Mouse (Mus musculus) liver, embryonic 14.5 days (tissue): Measurements from ENCODE around the gene Ppil6. TPM values are rescaled to one million over a fixed set of nuclear protein-coding genes. Genes with fewer than 3 reads are reported as not detected.

Experiments
- ATAC-seq: fragments of 200-750 bp; cut with Nextera tagmentation; 2 replicates; pipeline ENCODE4 v1.8.0; 2017; ENCODE audit warnings: moderate number of reproducible peaks, mild to moderate bottlenecking, moderate library complexity; ENCODE audit not compliant: insufficient read depth
- DNase-seq, 3 experiments: peaks; one replicate each; pipeline ENCODE4 v3.0.0-alpha.2; 2012 to 2013; ENCODE audit warnings: low read depth in 3 of 3, low spot score in 3 of 3
- H3K27ac ChIP-seq: fragments of 300-500 bp; sonication (generic); 2 replicates; pipeline ENCODE4 v1.5.1; 2014; ENCODE audit warnings: moderate library complexity, mild to moderate bottlenecking, control low read depth, inconsistent platforms
- H3K27me3 ChIP-seq: fragments of 300-500 bp; sonication (generic); 2 replicates; pipeline ENCODE4 v1.6.1; 2014; ENCODE audit warnings: mild to moderate bottlenecking, low read length, moderate library complexity; ENCODE audit not compliant: control insufficient read depth, insufficient read depth
- H3K36me3 ChIP-seq: fragments of 300-500 bp; sonication (generic); replicated peaks from 2 replicates; pipeline ENCODE4 v1.6.1; 2014; ENCODE audit warnings: low read depth; ENCODE audit not compliant: control insufficient read depth, insufficient read depth
- H3K4me1 ChIP-seq, 2 experiments: fragments of 200-500 bp in 1 of 2; fragments of 300-500 bp in 1 of 2; sonication (generic) in 1 of 2; replicated peaks; 2 replicates each; pipeline ENCODE4 v1.6.1; 2012 to 2014; ENCODE audit warnings: antibody characterized with exemption in 1 of 2, inconsistent platforms in 1 of 2, low read length in 1 of 2; ENCODE audit not compliant: control insufficient read depth in 2 of 2, insufficient read depth in 2 of 2
- H3K4me2 ChIP-seq: fragments of 300-500 bp; sonication (generic); 2 replicates; pipeline ENCODE4 v1.6.1; 2014; ENCODE audit warnings: low read depth, mild to moderate bottlenecking, control low read depth, moderate library complexity
- H3K4me3 ChIP-seq, 2 experiments: fragments of 200-500 bp in 1 of 2; fragments of 300-500 bp in 1 of 2; sonication (generic) in 1 of 2; 2 replicates each; pipeline ENCODE4 v1.5.1; 2012 to 2014; ENCODE audit warnings: low read depth in 2 of 2, low read length in 2 of 2, mild to moderate bottlenecking in 2 of 2, control low read depth in 1 of 2, inconsistent platforms in 1 of 2, moderate library complexity in 1 of 2; ENCODE audit not compliant: insufficient read depth in 1 of 2
- H3K9ac ChIP-seq: fragments of 300-500 bp; sonication (generic); replicated peaks from 2 replicates; pipeline ENCODE4 v1.6.1; 2014; ENCODE audit warnings: mild to moderate bottlenecking, control low read depth, moderate library complexity
- H3K9me3 ChIP-seq: fragments of 300-500 bp; sonication (generic); 2 replicates; pipeline ENCODE4 v1.6.1; 2016; ENCODE audit warnings: low read length, mixed read lengths; ENCODE audit not compliant: control insufficient read depth
- CTCF ChIP-seq: IDR thresholded peaks from 2 replicates; pipeline ENCODE4 v1.5.1; 2016; ENCODE audit warnings: antibody characterized with exemption, low read depth, control low read depth
- EP300 ChIP-seq: IDR thresholded peaks from 2 replicates; pipeline ENCODE4 v1.6.1; 2016; ENCODE audit warnings: antibody characterized with exemption, low read depth
- WGBS: fragments of 180-500 bp; shearing (Covaris S2); extraction: QIAGEN DNeasy Blood & Tissue Kit; methylation state at CpG from one replicate; pipeline ENCODE4 v1.1.7; 2014; ENCODE audit not compliant: insufficient replicate concordance; 5-methylcytosine and 5-hydroxymethylcytosine counted together
- polyA plus RNA-seq, 2 experiments: library from polyadenylated mRNA; depleted of rRNA in 1 of 2; stranded (reverse) in 1 of 2; unstranded in 1 of 2; fragments of >200 nt; fragmentation: Nextera tagmentation in 1 of 2; extraction: Ambion mirVana in 1 of 2; gene quantifications; 2 replicates each; pipeline versions ENCODE4 v1.2.1 to v1.2.3; 2012 to 2014

The Ppil6 gene
- polyA plus RNA-seq, 2 experiments: not detected

DNA sequence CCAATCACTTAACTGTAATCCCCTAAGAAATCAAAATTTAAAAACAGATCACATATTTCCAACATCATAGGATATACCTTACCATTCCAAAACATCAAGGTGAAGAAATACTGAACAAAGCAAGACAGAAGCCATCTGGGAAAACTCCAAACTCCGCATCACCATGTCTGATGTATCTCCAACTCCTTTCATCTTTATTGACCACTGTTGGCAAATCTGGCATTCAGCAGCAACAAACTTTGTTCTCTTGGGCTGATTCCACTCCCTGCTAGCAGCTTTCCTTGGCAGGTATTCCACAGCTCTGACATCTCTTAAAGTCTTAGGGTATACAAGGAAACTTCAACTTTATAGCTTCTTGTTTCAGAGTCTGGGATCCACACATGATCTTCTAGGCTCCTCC is 68.2 kb downstream of the Ppil6 start:
- H3K27ac ChIP-seq: no peak overlapping the region
- no peak overlapping the region for H3K4me2 ChIP-seq
- H3K9ac ChIP-seq: no peak overlapping the region
- H3K9me3 ChIP-seq: no peaks in the 10 kb centered on the region
- H3K4me3 ChIP-seq: no peak overlapping the region
- ATAC-seq (no peak), DNase-seq (no peak)
- H3K27me3 ChIP-seq: no peaks in the 10 kb centered on the region
- no peak for TF ChIP-seq CTCF
- no peak for TF ChIP-seq EP300
- no peaks in the 10 kb centered on the region for H3K36me3 ChIP-seq
- 74% methylated on average over 1 of the region's 1 CpGs for WGBS
- H3K4me1 ChIP-seq: no peaks in the 10 kb centered on the region

DNA sequence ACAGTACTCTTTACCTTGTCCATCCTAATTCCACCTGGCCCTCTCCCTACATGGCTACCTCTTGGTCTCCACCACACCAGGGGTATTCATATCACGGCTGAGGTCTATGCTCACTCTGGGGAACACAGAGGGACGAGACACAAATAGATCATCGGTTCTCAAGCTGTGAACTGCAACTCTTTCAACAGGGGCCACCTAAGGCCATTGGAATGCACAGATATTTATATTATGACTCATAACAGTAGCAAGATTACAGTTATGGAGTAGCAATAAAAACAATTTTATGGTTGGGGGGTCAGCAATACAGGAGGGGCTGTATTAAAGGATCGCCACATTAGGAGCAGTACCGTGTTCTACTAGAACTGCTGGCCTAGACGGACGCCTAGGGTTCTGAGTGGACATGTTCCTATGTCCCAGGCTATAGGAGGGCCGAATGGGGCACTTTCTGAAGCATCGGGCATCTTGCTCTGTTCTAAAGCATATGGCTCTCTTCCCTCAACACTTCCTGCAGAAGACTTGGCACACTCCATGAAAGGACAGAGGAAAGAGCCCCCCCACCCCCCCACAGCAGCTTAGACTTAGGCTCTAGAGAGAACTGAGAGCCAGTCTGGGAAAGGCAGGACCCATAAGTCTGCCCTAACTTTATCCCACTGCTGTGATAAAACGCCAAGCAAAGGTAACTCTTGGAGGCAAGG is 71.6 kb downstream of the Ppil6 start:
- 70% methylated on average over 10 of the region's 10 CpGs for WGBS
- H3K4me3 ChIP-seq: no peak overlapping the region
- ATAC-seq: no peak
- no peak for TF ChIP-seq CTCF
- TF ChIP-seq EP300: no peak
- H3K36me3 ChIP-seq: no peaks in the 10 kb centered on the region
- no peaks in the 10 kb centered on the region for H3K27me3 ChIP-seq
- no peak overlapping the region for H3K4me2 ChIP-seq
- no peaks in the 10 kb centered on the region for H3K9me3 ChIP-seq
- H3K9ac ChIP-seq: no peak overlapping the region
- H3K4me1 ChIP-seq: no peaks in the 10 kb centered on the region
- H3K27ac ChIP-seq: no peak overlapping the region
- no peak for DNase-seq

Other genes starting within 250 kb of the Ppil6 start
- 4.0 and 4.3 TPM in 2 replicates for gene Fig4, start 187.2 kb upstream of the Ppil6 start, polyA plus RNA-seq (2012; rRNA removed)
- gene Fig4, start 187.2 kb upstream of the Ppil6 start, polyA plus RNA-seq (2014; fragmentation: Nextera tagmentation; extraction: Ambion mirVana): 9.3 and 11.2 TPM in 2 replicates
- gene Ak9, start 186.5 kb upstream of the Ppil6 start, polyA plus RNA-seq (2012; rRNA removed): not detected in 2 replicates
- not detected in 2 replicates for gene Ak9, start 186.5 kb upstream of the Ppil6 start, polyA plus RNA-seq (2014; fragmentation: Nextera tagmentation; extraction: Ambion mirVana)
- gene Zbtb24, start 40.1 kb upstream of the Ppil6 start, polyA plus RNA-seq (2012; rRNA removed): 3.3 and 4.0 TPM in 2 replicates
- gene Zbtb24, start 40.1 kb upstream of the Ppil6 start, polyA plus RNA-seq (2014; fragmentation: Nextera tagmentation; extraction: Ambion mirVana): 4.1 and 4.2 TPM in 2 replicates
- 2.0 and 2.6 TPM in 2 replicates for gene Mical1, start 14.1 kb upstream of the Ppil6 start, polyA plus RNA-seq (2012; rRNA removed)
- gene Mical1, start 14.1 kb upstream of the Ppil6 start, polyA plus RNA-seq (2014; fragmentation: Nextera tagmentation; extraction: Ambion mirVana): 2.8 TPM in 2 replicates
- gene Smpd2, start 70 bp upstream of the Ppil6 start, polyA plus RNA-seq (2012; rRNA removed): 6.7 and 7.1 TPM in 2 replicates
- 8.6 and 11.1 TPM in 2 replicates for gene Smpd2, start 70 bp upstream of the Ppil6 start, polyA plus RNA-seq (2014; fragmentation: Nextera tagmentation; extraction: Ambion mirVana)
- gene Cd164, start 29.0 kb downstream of the Ppil6 start, polyA plus RNA-seq (2012; rRNA removed): 22.8 and 30.2 TPM in 2 replicates
- gene Cd164, start 29.0 kb downstream of the Ppil6 start, polyA plus RNA-seq (2014; fragmentation: Nextera tagmentation; extraction: Ambion mirVana): 59.7 and 62.2 TPM in 2 replicates
- gene Ccdc162, start 226.2 kb downstream of the Ppil6 start, polyA plus RNA-seq (2012; rRNA removed): 0.01 and 0.07 TPM in 2 replicates
- gene Ccdc162, start 226.2 kb downstream of the Ppil6 start, polyA plus RNA-seq (2014; fragmentation: Nextera tagmentation; extraction: Ambion mirVana): 0.10 and 0.21 TPM in 2 replicates